Mouse (Mus musculus) forebrain, embryonic 11.5 days (tissue): Measurements from ENCODE around the gene Ets1. TPM values are rescaled to one million over a fixed set of nuclear protein-coding genes. Genes with fewer than 3 reads are reported as not detected.

Experiments used
- ATAC-seq: fragments of 200-750 bp; cut with Nextera tagmentation; replicated peaks from 2 replicates; pipeline ENCODE4 v1.8.0; 2017; ENCODE audit warnings: moderate TSS enrichment; ENCODE audit not compliant: low FRiP score
- DNase-seq: peaks from one replicate; pipeline ENCODE4 v3.0.0-alpha.2; 2017; ENCODE audit warnings: low spot score
- H3K27ac ChIP-seq: fragments of 300-500 bp; sonication (generic); 2 replicates; pipeline ENCODE4 v1.5.1; 2014; ENCODE audit warnings: low read depth, low read length
- H3K27me3 ChIP-seq: fragments of 300-500 bp; sonication (generic); 2 replicates; pipeline ENCODE4 v1.6.1; 2014; ENCODE audit warnings: mild to moderate bottlenecking, low read length, mixed read lengths; ENCODE audit not compliant: control insufficient read depth, insufficient read depth
- H3K36me3 ChIP-seq: fragments of 300-500 bp; sonication (generic); 2 replicates; pipeline ENCODE4 v1.6.1; 2014; ENCODE audit warnings: mild to moderate bottlenecking, low read length, moderate library complexity, mixed read lengths; ENCODE audit not compliant: control insufficient read depth, insufficient read depth
- H3K4me1 ChIP-seq: fragments of 300-500 bp; sonication (generic); replicated peaks from 2 replicates; pipeline ENCODE4 v1.6.1; 2014; ENCODE audit warnings: low read length, mixed read lengths; ENCODE audit not compliant: control insufficient read depth, insufficient read depth
- H3K4me2 ChIP-seq: fragments of 300-500 bp; sonication (generic); 2 replicates; pipeline ENCODE4 v1.6.1; 2014; ENCODE audit warnings: low read depth, mild to moderate bottlenecking, low read length, moderate library complexity, mixed read lengths; ENCODE audit not compliant: severe bottlenecking
- H3K4me3 ChIP-seq: fragments of 300-500 bp; sonication (generic); 2 replicates; pipeline ENCODE4 v1.5.1; 2014; ENCODE audit warnings: low read depth, low read length
- H3K9ac ChIP-seq: fragments of 300-500 bp; sonication (generic); 2 replicates; pipeline ENCODE4 v1.6.1; 2014; ENCODE audit warnings: low read length
- H3K9me3 ChIP-seq: fragments of 300-500 bp; sonication (generic); 2 replicates; pipeline ENCODE4 v1.6.1; 2016; ENCODE audit warnings: low read length, mixed read lengths; ENCODE audit not compliant: control insufficient read depth
- WGBS: fragments of 180-500 bp; shearing (Covaris S2); extraction: QIAGEN DNeasy Blood & Tissue Kit; methylation state at CpG from one replicate; pipeline ENCODE4 v1.1.7; 2014; 5-methylcytosine and 5-hydroxymethylcytosine counted together
- polyA plus RNA-seq: library from polyadenylated mRNA; unstranded; fragments of >200 nt; fragmentation: Nextera tagmentation; extraction: Ambion mirVana; gene quantifications from 2 replicates; pipeline ENCODE4 v1.2.1, GENCODE M21; 2014

Gene Ets1
- polyA plus RNA-seq, 1 experiment from 2014 or later: 22.6 TPM

DNA sequence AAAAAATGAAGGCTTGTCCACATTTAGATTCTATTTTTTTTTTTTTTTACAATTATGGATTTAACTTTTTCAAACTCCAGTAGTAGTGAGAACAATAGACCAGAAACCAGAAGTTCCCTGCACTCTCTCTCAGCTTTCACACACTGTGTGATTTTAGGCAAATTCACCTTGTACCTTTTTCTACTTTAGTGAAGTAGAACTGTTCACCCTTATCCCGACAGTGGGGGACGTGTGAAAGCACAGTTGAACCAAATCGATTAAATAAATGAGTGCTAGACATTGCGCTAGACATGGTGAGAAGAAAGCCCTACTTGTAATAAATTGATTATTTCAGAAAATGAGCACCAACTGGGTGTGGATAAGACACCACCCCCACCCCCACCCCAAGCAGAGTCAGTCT, 104.0 kb downstream of the Ets1 start:
- no peak overlapping the region for H3K27ac ChIP-seq
- H3K27me3 ChIP-seq: no peaks in the 10 kb centered on the region
- H3K36me3 ChIP-seq: no peaks in the 10 kb centered on the region
- no peaks in the 10 kb centered on the region for H3K4me1 ChIP-seq
- no peak overlapping the region for H3K9ac ChIP-seq
- no peak for ATAC-seq
- no peak overlapping the region for H3K4me3 ChIP-seq
- no peaks in the 10 kb centered on the region for H3K9me3 ChIP-seq
- no peak for DNase-seq
- 91% methylated on average over 4 of the region's 4 CpGs for WGBS
- no peak overlapping the region for H3K4me2 ChIP-seq

DNA sequence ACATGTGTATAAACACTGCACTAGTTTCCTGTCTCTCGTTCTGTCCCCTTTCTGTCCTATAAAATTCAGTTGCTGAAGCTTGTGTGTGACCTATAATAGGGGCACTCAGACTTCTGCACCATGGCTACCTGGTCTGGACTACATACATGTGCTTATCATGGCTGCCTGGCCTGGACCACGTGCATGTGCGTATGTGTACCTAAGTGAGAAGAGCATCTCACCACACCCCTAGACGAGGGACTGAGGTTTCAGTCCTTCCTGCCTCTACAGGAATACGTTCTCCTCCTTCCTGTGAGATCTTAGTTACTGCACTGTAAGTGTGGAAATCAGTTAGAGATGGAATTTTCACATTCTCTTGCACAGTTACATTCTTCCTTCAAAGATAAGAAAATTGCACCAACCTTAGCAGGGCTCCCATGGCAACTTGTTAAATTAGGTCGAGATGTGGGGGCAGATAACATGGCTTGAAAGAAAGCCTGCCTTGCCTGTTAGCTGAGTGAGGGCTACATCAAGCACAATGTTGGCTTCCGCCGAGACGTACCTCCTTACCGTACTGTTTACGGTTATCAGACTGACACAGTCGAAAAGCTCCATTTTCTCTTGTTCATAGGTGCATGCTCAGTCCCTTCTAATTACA, 104.8 kb downstream of the Ets1 start:
- H3K36me3 ChIP-seq: no peaks in the 10 kb centered on the region
- H3K4me3 ChIP-seq: no peak overlapping the region
- no peaks in the 10 kb centered on the region for H3K4me1 ChIP-seq
- H3K9me3 ChIP-seq: no peaks in the 10 kb centered on the region
- no peak for DNase-seq
- WGBS: 89% methylated on average over 12 of the region's 12 CpGs
- ATAC-seq: no peak
- H3K4me2 ChIP-seq: no peak overlapping the region
- no peaks in the 10 kb centered on the region for H3K27me3 ChIP-seq
- H3K9ac ChIP-seq: no peak overlapping the region
- H3K27ac ChIP-seq: no peak overlapping the region

DNA sequence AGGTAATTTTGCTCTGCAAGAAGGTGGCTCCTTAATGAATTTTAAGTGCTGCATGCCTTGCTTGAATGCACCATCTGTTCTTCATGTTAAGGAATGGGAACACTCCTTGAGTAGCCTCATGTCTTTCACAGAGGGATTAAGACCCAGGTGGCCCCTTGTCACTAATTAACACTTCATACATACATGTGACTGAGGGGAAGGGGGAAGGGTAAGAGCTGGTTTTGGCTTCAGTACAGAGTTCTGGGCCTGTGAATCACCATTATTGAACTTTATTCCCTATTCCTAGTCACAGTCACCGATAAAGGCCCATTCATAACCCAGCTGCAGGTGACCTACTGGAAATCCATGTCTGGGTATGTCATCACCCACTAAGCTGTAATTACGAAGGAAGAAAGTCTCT, 105.7 kb downstream of the Ets1 start:
- Histone ChIP-seq H3K9ac (no peak overlapping the region), H3K4me2 (no peak overlapping the region), H3K27me3 (no peaks in the 10 kb centered on the region), H3K9me3 (no peaks in the 10 kb centered on the region), H3K27ac (no peak overlapping the region), H3K36me3 (no peaks in the 10 kb centered on the region), H3K4me3 (no peak overlapping the region), H3K4me1 (no peaks in the 10 kb centered on the region)
- ATAC-seq: peak; percentile 55; the same call in 1 of the 2 replicates
- WGBS: 79% methylated on average over 2 of the region's 2 CpGs
- DNase-seq: no peak

DNA sequence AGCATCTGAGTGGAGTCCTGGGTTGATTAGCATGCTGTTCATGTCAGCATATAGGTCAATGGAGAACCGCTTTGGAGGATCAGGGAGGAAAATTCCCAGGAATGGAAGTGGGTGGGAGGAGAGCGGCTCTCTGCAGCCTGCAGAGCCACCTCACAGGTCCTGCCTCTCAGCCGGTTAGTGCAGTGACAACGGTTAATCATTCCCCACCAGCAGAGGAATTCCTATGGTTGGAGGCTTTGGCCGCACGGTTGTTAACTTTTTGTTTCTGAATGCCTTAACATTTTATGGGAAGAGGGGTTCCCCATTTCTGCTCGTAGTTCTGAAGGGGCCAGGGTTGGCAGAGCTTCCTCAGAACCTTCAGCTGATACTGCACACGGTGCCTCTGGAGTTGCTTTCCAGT, 107.1 kb downstream of the Ets1 start:
- Histone ChIP-seq H3K36me3 (no peaks in the 10 kb centered on the region), H3K27me3 (no peaks in the 10 kb centered on the region), H3K4me3 (no peak overlapping the region), H3K9me3 (no peaks in the 10 kb centered on the region), H3K27ac (no peak overlapping the region), H3K4me2 (no peak overlapping the region), H3K9ac (no peak overlapping the region), H3K4me1 (no peaks in the 10 kb centered on the region)
- DNase-seq (no peak), ATAC-seq (no peak)
- 84% methylated on average over 8 of the region's 8 CpGs for WGBS

DNA sequence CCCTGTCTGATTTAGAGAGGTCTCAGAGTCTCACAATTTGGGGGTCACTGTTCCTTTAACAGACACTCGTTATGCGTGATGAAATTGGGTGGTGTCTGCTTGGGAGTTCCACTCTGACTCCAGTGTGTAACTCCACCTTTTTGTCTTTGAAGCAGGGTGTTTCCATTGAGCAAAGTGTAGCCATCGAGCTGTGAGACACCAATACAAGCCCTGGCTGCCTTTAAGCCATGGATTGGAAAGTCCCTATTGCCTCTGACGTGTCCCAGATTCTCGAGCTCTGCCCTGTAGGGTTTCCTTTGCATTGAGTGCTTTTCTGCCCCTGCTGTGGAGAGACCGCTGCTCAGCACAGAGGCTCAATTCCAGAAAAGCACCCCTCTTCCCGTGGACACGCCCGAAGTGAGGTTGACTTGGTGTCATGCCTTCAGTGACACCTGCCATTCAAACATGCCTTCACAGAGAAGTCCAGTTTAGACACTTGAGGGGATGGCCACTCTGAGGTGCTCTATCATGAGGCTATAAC, 107.7 kb downstream of the Ets1 start:
- no peaks in the 10 kb centered on the region for H3K4me1 ChIP-seq
- no peaks in the 10 kb centered on the region for H3K9me3 ChIP-seq
- H3K9ac ChIP-seq: no peak overlapping the region
- H3K27ac ChIP-seq: no peak overlapping the region
- H3K27me3 ChIP-seq: no peaks in the 10 kb centered on the region
- ATAC-seq: no peak
- WGBS: 82% methylated on average over 9 of the region's 9 CpGs
- no peak overlapping the region for H3K4me3 ChIP-seq
- no peak overlapping the region for H3K4me2 ChIP-seq
- DNase-seq: no peak
- H3K36me3 ChIP-seq: no peaks in the 10 kb centered on the region

DNA sequence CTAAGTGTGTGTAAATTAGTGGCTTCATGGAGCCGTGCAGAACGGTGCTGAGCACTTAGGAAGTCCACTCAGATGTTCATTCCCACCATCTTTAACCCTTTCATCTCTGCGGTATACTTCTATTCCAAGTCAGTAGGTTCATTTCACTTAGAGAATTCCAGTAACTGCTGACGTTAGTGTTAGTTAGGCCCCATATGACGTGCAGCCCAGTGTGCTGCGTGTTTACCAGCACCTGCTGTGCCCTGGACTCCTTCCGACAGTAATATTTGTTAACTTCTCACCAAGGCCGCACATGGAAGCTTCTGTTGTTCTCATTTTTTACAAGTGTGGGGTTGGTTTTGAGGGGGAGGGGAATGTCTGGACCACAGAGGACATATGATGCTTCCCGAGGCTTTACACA, 108.3 kb downstream of the Ets1 start:
- H3K9ac ChIP-seq: no peak overlapping the region
- WGBS: 87% methylated on average over 9 of the region's 9 CpGs

DNA sequence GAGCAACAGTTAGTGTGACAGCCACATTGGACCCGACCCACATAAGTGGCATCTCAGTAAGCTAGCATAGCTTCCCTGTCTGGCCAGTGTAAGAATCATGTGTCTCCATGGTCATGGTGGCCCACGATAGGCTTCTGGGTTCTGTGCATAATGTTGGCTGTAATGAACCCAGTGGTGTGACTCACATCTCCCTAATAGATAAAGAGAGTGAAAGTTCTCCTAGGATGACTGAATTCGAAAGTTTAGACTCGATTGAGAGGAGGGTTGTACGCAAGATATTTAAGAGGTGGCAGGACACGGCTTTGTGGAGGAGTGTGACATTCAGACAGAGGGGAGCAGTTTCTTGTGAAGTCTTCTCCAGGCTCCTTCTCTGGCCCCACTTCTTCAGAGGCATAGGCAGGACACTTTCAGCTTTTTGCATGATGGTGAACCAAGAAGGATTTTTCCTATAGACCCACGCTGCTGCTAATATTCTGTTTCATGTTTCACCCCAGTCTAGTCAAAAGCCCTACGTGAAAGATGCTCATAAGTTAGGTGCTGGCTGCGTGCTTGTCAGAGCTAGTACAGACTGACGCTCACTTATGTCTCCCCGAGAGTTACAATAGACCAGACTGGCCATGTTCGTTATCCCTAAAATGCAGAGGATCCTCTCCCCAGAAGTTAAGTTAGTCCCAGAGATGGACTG, 109.2 kb downstream of the Ets1 start:
- 89% methylated on average over 12 of the region's 12 CpGs for WGBS
- DNase-seq: no peak
- H3K27ac ChIP-seq: no peak overlapping the region
- H3K27me3 ChIP-seq: no peaks in the 10 kb centered on the region
- H3K4me2 ChIP-seq: no peak overlapping the region
- H3K4me3 ChIP-seq: no peak overlapping the region
- no peaks in the 10 kb centered on the region for H3K4me1 ChIP-seq
- no peak for ATAC-seq
- H3K9ac ChIP-seq: no peak overlapping the region
- H3K9me3 ChIP-seq: no peaks in the 10 kb centered on the region
- no peaks in the 10 kb centered on the region for H3K36me3 ChIP-seq

More for the DNA sequence above, 108.3 kb downstream of the Ets1 start:
- Histone ChIP-seq H3K27ac (no peak overlapping the region), H3K4me2 (no peak overlapping the region), H3K27me3 (no peaks in the 10 kb centered on the region), H3K36me3 (no peaks in the 10 kb centered on the region), H3K9me3 (no peaks in the 10 kb centered on the region), H3K4me1 (no peaks in the 10 kb centered on the region), H3K4me3 (no peak overlapping the region)
- DNase-seq (no peak), ATAC-seq (no peak)

DNA sequence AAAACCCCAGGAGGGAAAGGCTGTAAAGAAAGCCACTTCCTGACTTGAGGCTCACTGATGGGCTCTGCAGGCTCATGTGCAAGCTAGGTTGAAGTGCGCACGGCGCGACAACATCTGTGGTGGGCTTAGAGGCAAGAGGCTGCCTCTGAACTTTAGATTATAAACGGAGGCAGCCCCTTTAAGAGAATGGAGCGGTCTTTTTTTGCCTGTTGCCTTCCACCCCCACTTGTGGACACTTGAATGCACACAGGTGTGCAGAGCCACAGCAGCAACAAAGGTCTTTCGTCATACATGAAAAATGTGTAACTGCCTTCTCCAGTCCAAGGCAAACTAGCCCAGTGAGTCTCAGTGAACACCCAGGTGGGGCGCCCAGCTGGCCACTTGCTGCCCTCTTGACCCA, 110.0 kb downstream of the Ets1 start:
- H3K4me2 ChIP-seq: no peak overlapping the region
- H3K4me1 ChIP-seq: no peaks in the 10 kb centered on the region
- WGBS: 90% methylated on average over 8 of the region's 8 CpGs
- no peaks in the 10 kb centered on the region for H3K36me3 ChIP-seq
- DNase-seq (no peak), ATAC-seq (no peak)
- H3K9ac ChIP-seq: no peak overlapping the region
- H3K9me3 ChIP-seq: no peaks in the 10 kb centered on the region
- no peak overlapping the region for H3K27ac ChIP-seq
- H3K4me3 ChIP-seq: no peak overlapping the region
- no peaks in the 10 kb centered on the region for H3K27me3 ChIP-seq

DNA sequence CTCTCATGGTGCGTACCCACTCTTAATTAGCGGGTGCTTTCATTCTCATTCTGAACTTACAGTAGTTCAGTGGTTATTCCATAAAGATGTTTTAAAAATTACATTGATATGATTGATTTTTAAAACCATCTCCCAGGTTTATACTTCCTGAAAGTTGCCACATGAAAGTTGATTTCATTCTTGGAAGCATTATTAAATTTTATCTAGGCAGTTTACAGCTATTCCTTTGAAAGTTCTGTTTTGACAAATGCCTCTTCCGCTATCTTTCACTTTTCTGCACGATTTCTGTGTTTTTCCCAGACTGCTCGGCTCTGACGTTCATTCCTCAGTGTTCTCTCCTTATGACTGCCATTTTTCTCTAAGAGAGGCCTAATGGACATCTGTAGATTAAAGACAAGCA, 110.6 kb downstream of the Ets1 start:
- WGBS: 89% methylated on average over 6 of the region's 6 CpGs
- H3K27me3 ChIP-seq: no peaks in the 10 kb centered on the region
- H3K9me3 ChIP-seq: no peaks in the 10 kb centered on the region
- no peaks in the 10 kb centered on the region for H3K4me1 ChIP-seq
- no peak overlapping the region for H3K27ac ChIP-seq
- no peak overlapping the region for H3K4me3 ChIP-seq
- DNase-seq (no peak), ATAC-seq (no peak)
- H3K9ac ChIP-seq: no peak overlapping the region
- H3K36me3 ChIP-seq: no peaks in the 10 kb centered on the region
- no peak overlapping the region for H3K4me2 ChIP-seq
